Mouse (Mus musculus) left cerebral cortex, postnatal 4 days (tissue): ENCODE data around the gene Ipo5. TPM values are rescaled to one million over a fixed set of nuclear protein-coding genes. Genes with fewer than 3 reads are reported as not detected.

Experiments
- DNase-seq: peaks from one replicate; pipeline ENCODE4 v3.0.0-alpha.2; 2022
- intact Hi-C: fragments of 180-260 bp; cut with DNase I; formaldehyde crosslinking; loops from one replicate; pipeline ENCODE4 v1.15.1; 2025
- total RNA-seq, 2 experiments: library from RNA; stranded (reverse); gene quantifications; 2 replicates each; pipeline ENCODE4 v1.2.3; 2021

Ipo5 gene
- total RNA-seq, 2 experiments from 2014 or later, result 166 to 175 TPM

GRCm38 (mm10) chr14:120912916-120913315 is 1.9 kb downstream of the Ipo5 start:
- no peak for DNase-seq
- intact Hi-C loops, result loop anchor here (5.0 kb wide), 1 partner anchor 81 kb away; no protein-coding TSS in a partner anchor

GRCm38 (mm10) chr14:120921805-120922204 is 10.8 kb downstream of the Ipo5 start:
- intact Hi-C loops, result no loop called here
- DNase-seq, result no peak

DNA sequence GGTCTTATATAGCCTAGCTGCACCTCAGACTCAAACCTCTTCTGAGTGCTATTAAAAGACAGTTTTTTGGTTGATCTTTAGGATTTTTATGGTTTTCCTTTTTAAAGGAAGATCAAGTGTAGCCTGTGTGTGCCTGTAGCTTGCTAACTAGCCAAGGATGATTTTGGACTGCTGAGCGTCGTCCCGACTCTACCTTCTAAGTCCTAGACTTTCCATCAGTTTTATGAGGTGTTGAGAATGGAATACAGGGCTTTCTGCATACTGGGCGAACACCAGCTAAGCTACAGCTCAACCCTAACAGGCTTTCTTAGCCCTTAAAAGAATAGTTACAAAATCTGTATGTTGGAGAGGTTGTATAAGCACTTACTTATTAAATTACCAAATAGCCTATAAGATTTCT is 13.0 kb downstream of the Ipo5 start:
- DNase-seq, result no peak
- intact Hi-C loops, result no loop called here

DNA sequence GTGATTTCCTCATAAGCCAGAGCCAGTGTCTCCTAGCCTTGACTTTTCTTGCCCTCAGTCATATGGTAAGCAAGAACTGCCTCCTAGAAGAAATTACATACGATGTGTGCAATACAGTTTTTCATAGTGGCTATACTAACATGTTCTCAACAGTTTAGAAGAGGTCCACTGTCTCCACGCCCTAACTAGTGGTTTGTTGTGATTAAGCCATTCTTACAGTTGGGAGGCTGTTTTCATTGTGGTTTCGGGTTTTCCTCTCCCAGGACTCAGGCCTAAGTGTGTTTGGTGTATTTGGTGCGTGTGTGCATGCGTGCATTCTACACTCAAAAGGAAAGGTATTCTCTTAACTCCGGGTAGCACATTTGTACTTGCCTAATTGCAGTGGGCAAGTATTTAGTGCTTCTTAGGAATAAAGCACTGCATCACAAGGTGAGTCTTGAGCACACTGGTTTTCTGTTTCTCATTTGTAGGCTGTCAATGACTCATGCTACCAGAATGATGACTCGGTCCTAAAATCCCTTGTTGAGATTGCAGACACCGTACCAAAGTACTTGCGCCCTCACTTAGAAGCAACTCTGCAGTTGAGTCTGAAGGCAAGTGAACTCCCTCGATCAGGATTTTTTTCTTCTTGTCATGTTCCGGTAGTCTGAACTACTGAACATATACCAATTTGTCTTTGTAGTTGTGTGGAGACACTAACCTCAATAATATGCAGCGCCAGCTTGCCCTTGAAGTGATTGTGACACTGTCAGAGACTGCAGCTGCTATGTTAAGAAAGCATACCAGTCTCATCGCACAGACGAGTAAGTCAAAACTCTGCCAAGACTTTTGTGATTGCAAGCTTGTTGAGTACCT is 14.9 kb downstream of the Ipo5 start:
- DNase-seq, result no peak
- intact Hi-C loops, result no loop called here

GRCm38 (mm10) chr14:120931236-120931635 is 20.2 kb downstream of the Ipo5 start:
- DNase-seq, result no peak
- intact Hi-C loops, result no loop called here

DNA sequence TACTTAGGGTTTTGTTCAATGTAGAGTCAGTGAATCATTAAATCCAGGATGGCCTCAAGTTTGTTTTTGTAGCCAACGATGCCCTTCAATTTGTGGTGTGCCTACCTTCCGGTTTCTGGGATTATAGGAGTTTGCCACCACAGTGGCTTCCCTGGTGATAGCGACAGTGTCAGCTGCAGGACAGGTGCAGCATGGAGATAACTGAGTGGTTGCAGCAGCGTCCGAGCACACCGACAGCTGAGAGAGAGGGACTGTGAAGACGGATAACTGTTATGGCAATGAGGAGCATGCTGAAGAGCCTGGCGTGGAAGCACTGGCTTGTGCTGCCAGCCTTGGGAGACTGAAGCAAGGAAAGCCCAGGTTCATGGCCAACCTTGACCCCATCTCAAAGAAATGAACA is 22.6 kb downstream of the Ipo5 start:
- intact Hi-C loops, result no loop called here
- DNase-seq, result no peak

- no peak for DNase-seq
- intact Hi-C loops, result no loop called here
These were observed 26.1 kb downstream of the Ipo5 start for GRCm38 (mm10) chr14:120937102-120937501.

DNA sequence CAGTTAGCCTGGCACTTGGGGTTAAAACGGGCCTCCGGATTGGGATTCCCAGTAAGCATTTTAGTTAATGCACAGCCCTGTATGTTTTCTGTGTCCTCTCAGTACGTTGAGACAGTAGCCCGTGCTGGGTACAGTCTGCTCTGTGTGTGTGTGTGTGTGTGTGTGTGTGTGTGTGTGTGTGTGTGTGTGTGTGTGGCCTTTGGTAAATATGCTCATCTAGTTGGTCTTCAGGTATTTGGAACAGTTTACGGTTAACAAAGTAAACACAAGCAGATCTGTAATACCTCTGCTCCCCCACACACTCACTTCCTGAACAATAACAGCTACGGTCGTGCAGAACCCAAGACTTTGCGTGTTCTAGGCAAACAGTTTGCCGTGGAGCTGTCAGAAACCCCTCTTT is 31.8 kb downstream of the Ipo5 start:
- no peak for DNase-seq
- intact Hi-C loops, result loop anchor here (10.0 kb wide), 1 partner anchor 108 kb away; no protein-coding TSS in a partner anchor

- DNase-seq, result no peak
- intact Hi-C loops, result loop anchor here (10.0 kb wide), 1 partner anchor 110 kb away; no protein-coding TSS in a partner anchor
These were observed 34.1 kb downstream of the Ipo5 start for GRCm38 (mm10) chr14:120945146-120945545.

DNA sequence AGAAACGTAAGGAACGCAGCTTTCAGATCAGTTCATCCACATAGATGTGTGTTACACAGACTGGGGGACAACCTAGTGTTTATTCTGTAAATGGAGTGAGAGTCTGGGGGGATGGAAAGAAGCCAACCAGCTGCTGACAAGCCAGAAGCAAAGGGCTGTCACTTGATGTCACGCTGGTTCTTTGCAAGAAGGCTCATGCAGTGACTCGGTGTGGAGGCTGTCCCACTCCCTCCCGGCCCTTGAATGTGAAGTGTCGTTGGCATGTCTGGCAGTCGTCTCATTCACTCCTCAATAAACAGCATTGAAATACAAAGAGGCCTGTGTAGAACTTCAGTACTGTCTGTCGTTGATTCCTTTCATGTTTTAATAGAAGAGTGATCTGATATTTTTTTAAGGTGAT is 36.1 kb downstream of the Ipo5 start:
- intact Hi-C loops, result loop anchor here (10.0 kb wide), 1 partner anchor 112 kb away; no protein-coding TSS in a partner anchor
- DNase-seq, result peak; percentile 40

GRCm38 (mm10) chr14:120949002-120949401 is 38.0 kb downstream of the Ipo5 start:
- DNase-seq, result no peak
- intact Hi-C loops, result loop anchor here (10.0 kb wide), 1 partner anchor 114 kb away; no protein-coding TSS in a partner anchor

DNA sequence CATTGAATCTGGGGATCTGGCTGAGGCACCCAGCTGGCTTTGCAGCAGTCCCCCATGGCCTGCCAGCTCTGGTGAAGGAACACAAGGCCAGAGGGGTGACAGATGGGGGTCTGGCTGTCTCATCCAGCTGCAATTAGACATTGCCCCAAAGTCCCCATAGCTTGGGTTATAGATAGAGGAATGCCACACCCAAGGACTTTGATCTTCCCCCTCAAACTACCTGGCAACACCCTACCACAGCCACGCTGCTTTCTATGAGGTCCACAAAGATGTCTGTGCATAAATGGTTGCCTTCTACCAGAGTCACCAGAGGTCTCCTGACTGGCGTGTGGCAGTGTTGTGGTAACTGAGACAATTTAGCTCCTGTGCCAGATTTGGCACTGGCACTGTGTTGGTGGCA is 39.0 kb downstream of the Ipo5 start:
- DNase-seq, result no peak
- intact Hi-C loops, result no loop called here

DNA sequence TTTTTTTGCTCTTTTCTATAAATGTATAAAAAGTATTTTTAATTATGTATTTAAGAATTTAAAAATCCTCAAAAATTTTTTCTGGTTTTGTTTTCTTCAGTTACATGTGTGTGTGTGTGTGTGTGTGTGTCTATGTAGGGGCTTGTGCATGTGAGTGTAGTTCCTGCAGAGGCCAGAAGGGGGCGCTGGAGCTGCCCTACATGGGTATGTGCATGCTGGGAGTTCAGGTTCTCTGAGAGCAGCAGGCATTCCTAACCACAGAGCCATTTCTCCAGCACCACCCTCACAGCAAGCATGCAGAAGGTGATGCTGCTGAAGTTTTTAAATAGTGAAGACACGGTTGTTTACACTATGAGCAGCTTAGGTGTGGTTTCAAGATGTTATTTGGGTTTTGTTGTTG is 41.4 kb downstream of the Ipo5 start:
- no peak for DNase-seq
- intact Hi-C loops, result no loop called here

DNA sequence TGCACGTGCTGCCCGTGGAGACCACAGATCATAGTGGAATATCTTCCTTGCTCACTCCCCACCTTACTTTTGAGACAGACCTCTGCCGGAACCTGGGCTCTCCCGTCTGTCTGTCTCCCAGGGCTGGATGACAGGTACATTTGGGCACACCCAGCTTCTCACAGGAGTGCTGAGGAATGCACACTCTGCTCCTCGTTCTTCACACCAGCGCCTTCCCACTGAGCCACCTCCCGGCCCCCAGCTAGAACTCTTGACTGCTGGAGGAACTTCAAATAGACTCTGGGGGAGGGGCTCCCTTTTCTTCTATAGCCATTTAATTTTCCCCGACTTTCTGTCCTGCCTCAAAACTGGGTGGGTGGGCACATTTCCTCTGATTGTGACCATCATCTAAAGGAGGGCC is 49.5 kb downstream of the Ipo5 start:
- intact Hi-C loops, result no loop called here
- no peak for DNase-seq

GRCm38 (mm10) chr14:120960991-120961390 is 50.0 kb downstream of the Ipo5 start:
- DNase-seq, result no peak
- intact Hi-C loops, result no loop called here

DNA sequence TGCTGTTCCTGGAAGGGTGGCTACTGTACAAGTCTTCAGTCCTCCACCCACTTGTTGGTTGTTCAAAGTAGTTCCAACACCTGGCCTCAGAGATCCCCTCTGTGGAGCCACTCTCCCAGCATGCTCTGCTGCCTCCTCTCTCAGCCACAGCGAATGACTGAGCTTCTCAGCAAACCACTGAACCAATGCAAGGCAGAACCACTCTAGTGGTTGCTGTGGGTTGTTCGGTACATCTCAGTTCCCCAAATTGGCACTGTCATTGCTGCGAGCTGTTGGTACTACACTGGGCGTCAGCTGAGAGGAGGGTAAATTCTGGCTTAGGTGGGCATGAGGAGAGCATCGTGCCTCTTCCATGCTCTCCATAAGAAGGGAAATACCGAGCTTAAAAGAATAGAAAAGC is 56.0 kb downstream of the Ipo5 start:
- intact Hi-C loops, result no loop called here
- no peak for DNase-seq

DNA sequence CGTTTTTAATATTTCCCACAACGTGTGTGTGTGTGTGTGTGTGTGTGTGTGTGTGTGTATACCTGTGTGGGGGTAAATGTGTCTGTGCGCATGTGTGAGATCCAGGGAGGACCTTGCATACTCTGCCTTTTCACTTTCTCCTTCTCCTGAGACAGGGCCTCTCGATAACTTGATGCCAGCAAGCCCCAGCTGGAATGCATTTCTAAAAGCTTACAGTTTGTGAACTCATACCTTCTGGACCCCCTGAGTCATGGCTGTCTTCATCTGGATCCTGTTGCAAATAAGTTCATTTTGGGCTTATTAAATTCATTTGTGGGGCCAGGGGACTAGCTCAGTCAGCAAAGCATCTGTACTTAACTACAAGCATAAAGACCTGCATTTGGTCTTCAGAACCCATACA is 57.7 kb downstream of the Ipo5 start:
- intact Hi-C loops, result no loop called here
- no peak for DNase-seq

GRCm38 (mm10) chr14:120969673-120970072 is 58.6 kb downstream of the Ipo5 start:
- intact Hi-C loops, result no loop called here
- DNase-seq, result no peak

- intact Hi-C loops, result no loop called here
- DNase-seq, result peak; percentile 13
These were observed 59.6 kb downstream of the Ipo5 start for GRCm38 (mm10) chr14:120970637-120971036.

GRCm38 (mm10) chr14:120971313-120971712 is 60.3 kb downstream of the Ipo5 start:
- intact Hi-C loops, result no loop called here
- no peak for DNase-seq

- intact Hi-C loops, result no loop called here
- peak; percentile 37 for DNase-seq
These were observed 68.5 kb downstream of the Ipo5 start for GRCm38 (mm10) chr14:120979559-120979958.

- intact Hi-C loops, result no loop called here
- no peak for DNase-seq
These were observed 78.1 kb downstream of the Ipo5 start for GRCm38 (mm10) chr14:120989126-120989525.
